Comparison of ENCODE assay signal across 8 mouse cellular contexts in genomic region chr4:129672083-129672877, GRCm38 (mm10). TPM values are rescaled to one million over a fixed set of nuclear protein-coding genes. Genes with fewer than 3 reads are reported as not detected.
A peak's percentile ranks its signal among the peaks of the same experiment; 100 is the strongest.
DNase-seq lines count a peak whose midpoint lies in the region; ATAC-seq lines count a peak whose summit lies in the region.

Gene Kpna6, minus strand, starts transcription at chr4:129672767.

- peak; percentile 94 for ATAC-seq in common myeloid progenitor, adult 5-6 weeks (replicated peaks; ENCODE audit: low read depth, poor library complexity, severe bottlenecking)

- peaks cover 24% of the 10 kb centered on the region for H3K36me3 ChIP-seq in megakaryocyte, embryonic 14.5 days (replicated peaks; ENCODE audit: low read length)

- no peaks in the 10 kb centered on the region for H3K9me3 ChIP-seq in megakaryocyte, embryonic 14.5 days

- H3K27me3 ChIP-seq in megakaryocyte, embryonic 14.5 days (replicated peaks), result no peaks in the 10 kb centered on the region

- peak within 1 kb of the TSS; percentile 95 for H3K4me3 ChIP-seq in megakaryocyte, embryonic 14.5 days (replicated peaks)

- DNase-seq in ZHBTc4 (ENCODE audit: low read depth, low spot score), result peak; percentile 96
- DNase-seq in gastrocnemius, adult 8-10 months (ENCODE audit: low spot score in 2 of 2), result peak; percentile 76 to 82
- DNase-seq in hindlimb bud, embryonic 11.5 days (ENCODE audit: extremely low spot score, low read depth, low spot score), result peak; percentile 39
- peak; percentile 84 to 94 for DNase-seq in left cerebral cortex, adult 8-10 months (ENCODE audit: low spot score in 2 of 2)
- peak; percentile 95 for DNase-seq in right cerebral cortex, postnatal 10 days (ENCODE audit: low spot score in 2 of 2)
- peak; percentile 86 for DNase-seq in urinary bladder, postnatal 25 days (ENCODE audit: low spot score)

- H3K4me1 ChIP-seq in megakaryocyte, embryonic 14.5 days, result peaks cover 19% of the 10 kb centered on the region

RNA-seq across cellular contexts. Expression of gene Kpna6, which starts in this region (rescaled TPM):
- 21.9 and 26.2 TPM in 2 replicates for total RNA-seq in common myeloid progenitor, adult 5-6 weeks (2017)
- 10 to 100 TPM; 69.1 to 77.9 (median 76.0) TPM for total RNA-seq in gastrocnemius, adult 8-10 months (2022)
- total RNA-seq in left cerebral cortex, adult 8-10 months (2022), result 10 to 100 TPM; 86.1 to 96.3 (median 94.1) TPM
- polyA plus RNA-seq in megakaryocyte, embryonic 14.5 days (2012; ENCODE audit: insufficient read depth, low replicate concordance), result 6.8 and 9.0 TPM in 2 replicates

Comparison
In these comparisons a context has a peak if more than half of its experiments do, and no peak if none do; other contexts are left out.
1. Peak in every context shown above with its lines: DNase-seq, ATAC-seq and H3K4me3 ChIP-seq.
2. DNase-seq: peak in every context shown above with its lines; median percentile 96 in ZHBTc4; 95 in right cerebral cortex, postnatal 10 days; 89 in left cerebral cortex, adult 8-10 months; 86 in urinary bladder, postnatal 25 days; 79 in gastrocnemius, adult 8-10 months; 39 in hindlimb bud, embryonic 11.5 days.